Mouse (Mus musculus): ENCODE data around the gene Rpl36al.
A peak's percentile ranks its signal among the peaks of the same experiment; 100 is the strongest.

Rpl36al gene

DNA sequence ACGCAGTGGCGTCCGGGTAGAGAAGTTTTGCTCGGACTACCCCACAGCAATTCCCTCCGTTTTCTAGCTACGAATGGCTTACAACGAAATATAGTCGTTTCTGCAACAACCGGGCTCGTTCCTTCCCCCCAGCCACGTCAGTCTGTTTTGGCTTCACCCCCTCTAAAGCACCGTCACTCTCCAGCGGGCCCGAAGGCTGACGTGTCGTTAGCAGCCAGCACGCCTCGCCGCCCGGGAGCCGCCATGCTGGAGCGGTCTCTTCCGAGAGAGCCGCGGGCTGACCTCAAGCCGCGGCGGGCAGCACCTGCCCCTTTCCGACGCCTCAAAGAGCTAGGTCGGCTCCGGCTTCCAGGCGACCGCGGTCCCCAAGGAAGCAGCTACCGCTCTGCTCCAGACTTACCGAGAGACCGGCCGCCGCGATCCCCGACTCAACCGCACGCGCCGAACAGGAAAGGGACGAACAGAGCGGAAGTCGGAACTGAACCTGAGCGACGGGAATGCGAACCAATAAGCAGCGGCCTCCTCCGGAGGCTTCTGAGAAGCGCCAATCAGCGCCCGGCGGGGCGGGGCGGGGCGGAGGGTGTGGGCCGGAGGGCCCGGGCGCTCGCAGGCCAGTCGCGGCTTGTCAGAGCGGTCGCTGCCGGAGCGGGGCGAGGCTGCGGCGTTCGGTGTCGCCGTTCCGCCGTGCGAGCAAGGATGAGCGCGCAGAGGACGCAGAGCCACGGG is at the start of gene Rpl36al, which contains the start of gene Mgat2:
TSS of gene Rpl36al (minus strand) at position 501 of the 726 bp plus-strand sequence.
TSS of gene Mgat2 (plus strand) at position 575 of the 726 bp plus-strand sequence.
- peak; percentile 97 for DNase-seq (ENCODE audit: low read depth, low spot score)

DNA sequence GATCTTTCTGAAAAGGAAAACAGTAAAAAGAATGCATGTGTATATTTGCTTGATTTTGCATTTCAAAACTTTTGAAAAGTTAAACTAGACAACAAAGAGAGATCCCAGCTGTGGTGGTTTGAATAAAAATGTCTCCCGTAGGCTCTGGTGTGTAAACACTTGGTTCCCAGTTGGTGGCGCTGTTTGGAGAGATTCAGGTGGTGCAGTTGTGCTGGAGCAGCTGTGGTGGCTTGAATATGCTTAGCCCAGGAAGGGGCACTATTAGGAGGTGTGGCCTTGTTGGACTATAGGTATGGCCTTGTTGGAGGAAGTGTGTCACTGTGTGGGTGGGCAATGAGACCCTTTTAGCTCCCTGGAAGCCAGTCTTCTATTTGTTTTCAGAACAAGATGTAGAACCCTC is 45.4 kb upstream of the Rpl36al start:
- DNase-seq (ENCODE audit: low read depth, low spot score) = no peak

DNA sequence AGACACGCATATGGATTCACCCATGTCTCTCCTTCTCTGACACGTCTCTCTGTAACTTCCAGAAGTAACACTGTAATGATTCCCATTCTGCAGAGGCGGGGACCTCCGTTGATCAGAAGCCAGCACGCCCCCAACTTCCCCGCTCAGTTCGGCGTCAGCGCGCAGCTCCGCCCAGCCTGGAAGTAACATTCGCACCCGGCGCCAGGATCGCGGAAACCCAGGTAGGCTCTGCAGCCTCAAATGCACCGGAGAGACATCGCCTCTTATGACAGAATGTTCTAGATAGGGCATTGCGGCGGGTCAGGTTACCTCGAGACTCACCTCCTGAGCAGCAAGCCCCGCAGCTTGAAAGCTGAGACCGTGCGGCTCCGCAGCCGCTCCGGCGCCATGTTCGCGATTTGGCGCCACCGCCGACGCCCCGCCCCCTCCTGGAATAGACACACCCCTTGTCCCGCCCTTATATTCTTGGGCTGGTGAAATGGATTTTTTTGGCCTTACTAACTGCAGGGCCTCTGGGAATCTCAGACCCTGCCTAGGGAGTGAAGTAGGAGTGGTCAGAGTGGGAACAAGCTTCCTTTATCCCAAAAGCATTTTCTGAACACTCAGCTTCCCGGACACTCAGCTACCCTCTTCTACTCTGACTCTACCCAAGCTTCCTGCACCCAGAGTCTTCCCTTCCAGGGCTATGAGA is 44.0 kb upstream of the Rpl36al start, which contains the start of gene Pole2:
TSS of gene Pole2 (minus strand) at position 420 of the 691 bp plus-strand sequence.
- peak; percentile 81 for DNase-seq (ENCODE audit: low read depth, low spot score)

DNA sequence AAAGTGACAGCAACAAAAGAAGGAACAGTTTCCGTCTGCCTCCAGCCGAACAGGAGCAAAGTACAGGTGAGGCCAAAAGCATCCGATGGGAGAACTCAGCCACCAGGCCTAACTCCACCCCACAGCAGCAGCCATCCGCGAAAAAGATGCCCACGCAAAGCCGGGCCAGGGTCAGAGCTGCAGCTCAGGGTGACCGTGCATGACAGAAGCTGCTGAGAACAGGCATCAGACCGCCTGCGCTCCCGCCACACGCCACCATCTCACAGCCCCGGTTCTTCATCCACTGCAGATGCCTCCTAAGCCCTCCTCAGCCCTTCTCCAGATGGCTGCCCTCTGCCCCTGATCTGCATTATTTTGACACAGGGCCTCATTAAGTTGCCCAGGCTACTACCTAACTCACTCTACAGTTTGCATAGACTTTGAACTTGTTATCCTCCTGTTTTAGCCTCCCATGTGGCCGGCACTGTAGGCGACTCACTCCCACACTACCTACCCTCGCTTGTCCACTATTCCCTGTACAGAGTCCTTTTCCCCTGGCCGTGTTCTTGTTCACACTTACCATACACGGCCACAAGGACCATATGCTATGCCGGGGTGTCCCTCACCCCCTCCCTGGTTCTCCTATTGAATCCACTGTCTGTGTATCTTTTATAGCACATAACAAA is 36.9 kb upstream of the Rpl36al start:
- DNase-seq (ENCODE audit: low read depth, low spot score) = no peak

DNA sequence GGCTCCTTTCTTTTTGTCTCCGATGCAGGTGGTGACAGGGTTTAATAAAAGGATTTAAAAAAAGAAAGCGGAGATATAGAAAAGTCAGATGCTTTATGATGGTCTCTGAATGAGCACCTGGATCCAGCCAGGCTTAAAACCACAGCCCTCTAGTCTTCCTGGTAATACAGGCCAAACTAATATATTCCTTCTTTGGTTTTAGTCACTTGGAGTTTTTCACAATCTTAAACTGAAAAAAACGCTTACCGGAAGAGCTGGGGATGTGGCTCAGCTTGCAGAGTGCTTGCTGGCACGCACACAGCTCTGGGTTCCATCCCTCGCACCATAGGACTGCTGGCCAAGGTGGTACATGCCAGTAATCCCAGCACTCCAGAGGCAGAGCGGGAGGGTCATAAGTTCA is 32.7 kb upstream of the Rpl36al start:
- no peak for DNase-seq (ENCODE audit: low read depth, low spot score)

DNA sequence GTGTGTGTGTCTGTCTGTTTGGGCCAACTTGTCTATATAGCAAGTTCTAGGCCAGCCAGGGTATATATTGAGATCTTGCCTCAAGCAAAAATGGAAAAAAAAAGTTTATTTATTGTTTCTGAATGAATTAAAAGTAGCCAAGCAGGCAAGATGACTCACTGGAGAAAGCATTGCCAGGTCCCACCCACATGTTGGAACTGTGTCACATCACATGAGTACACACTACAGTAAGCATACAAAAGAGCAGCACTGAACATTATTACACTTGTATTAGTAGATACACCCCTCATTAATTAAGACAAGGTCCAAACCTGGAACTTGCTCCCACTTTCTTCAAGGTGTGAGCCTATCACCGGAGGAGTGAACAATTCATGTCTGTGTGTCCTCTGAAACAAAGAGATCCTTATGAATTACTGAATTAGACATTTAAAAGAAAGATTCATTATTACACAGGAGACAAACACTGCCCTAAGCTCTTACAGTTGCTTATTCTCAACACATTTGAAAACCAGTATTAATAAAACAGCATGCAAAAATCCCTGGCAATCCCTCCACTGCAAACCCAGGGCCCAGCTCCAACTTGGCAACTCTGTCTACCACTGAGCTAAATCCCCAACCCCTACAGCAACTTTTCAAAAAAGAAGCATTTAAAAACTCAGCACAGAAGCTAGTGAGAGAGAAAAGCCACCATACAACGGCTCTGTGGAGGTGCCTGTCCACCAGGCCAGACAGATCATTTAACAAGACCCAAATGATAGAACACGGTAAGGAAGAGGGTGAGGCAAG is 31.3 kb upstream of the Rpl36al start:
- no peak for DNase-seq (ENCODE audit: low read depth, low spot score)

DNA sequence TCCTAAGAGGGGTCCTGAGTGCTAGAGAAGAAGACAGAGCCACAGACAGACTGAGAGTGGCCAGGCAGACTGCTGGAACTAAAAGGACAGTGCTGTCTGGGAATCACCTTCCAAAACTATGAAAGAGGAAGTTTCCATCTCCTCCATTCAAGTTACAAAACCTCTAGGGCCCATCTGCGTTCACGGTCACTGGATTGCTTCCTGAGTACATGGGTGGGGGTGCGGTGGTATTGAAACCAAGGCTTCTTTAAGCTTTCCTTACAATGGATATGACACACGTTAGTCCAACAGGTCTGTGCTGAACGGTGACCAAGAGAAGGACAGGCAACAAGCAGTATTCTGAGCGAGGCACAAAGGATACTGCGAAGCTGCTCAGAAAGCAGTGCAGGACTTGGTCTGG is 30.5 kb upstream of the Rpl36al start:
- DNase-seq (ENCODE audit: low read depth, low spot score) = no peak

DNA sequence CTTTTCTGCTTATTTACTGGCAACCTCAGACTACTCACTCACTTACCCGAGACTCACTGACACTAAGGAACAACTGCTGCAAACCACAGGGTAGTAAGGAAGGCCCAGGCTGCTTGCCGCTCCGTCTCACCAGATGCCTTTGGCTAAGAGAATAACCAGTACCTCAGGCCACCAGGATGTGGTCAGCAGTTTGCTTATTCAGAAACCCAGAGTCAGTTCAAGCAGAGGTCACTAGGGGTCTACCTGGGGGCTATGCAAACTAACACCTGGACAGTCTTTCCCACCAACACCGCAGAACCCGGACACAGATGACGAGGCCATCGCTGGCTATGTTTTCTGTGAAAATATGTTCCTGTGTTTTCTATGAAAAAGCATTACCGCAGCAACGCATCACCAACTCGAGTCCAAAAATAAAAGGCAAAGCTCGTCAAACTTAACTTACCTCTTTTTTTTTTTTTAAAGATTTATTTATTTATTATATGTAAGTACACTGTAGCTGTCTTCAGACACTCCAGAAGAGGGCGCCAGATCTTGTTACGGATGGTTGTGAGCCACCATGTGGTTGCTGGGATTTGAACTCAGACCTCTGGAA is 29.4 kb upstream of the Rpl36al start:
- DNase-seq (ENCODE audit: low read depth, low spot score) = no peak

DNA sequence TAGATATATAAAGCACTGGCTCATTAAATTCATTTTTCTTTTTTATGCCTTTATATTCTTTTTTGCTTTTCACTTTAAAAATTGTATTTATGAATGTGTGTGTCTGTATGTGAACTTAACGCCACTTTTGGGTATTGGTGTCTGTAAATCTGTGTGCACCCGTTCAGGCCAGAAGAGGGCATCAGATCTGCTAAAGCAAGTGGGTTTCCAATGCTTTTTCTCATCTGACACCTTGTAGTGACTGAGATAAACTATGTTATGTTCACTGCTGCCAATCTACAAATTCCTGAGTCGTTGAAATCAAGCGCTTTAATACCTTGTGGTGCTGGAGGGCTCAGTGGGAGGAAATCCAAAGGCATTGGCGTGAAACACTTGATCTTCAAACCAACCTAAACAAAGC is 27.2 kb upstream of the Rpl36al start:
- no peak for DNase-seq (ENCODE audit: low read depth, low spot score)

DNA sequence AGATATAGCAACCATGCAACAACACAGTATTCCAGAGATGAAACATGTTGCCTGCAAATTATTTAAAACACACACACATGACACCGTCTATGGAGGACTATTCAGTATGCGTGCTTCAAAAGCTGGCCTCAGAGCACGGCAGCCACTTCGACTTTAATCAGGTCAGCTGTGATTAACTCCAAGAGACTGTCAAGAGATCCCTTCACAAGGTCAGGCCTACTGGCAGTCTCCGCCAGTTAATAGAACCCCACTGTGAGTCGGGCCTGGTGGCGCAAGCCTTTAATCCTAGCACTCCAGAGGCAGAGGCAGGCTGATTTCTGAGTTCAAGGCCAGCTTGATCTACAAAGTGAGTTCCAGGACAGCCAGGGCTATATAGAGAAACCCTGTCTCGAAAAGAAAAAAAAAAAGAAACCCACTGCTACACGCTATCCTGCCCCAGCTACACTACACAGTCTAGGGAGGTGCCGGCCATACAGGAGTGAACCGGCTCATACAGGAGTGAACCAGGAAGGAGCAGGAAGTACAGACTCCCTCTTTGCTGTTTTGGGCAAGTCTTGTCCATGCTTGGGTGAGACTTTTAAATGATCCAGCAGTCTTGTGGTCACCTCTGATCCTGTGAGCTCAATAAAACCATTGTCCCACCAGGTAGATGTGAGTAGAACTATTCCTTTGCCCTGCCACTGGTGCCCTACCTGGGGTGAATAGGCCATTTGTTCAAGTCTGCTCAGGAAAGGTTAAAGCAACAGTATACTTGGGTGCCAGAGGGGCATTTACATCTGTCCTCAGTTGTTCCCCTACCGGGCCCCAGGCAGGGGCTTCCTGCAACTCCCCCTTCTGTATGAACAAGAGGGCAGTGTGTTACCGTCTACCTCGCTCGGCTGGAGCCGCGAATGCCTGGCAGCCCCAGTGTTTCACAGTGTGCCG is 26.4 kb upstream of the Rpl36al start:
- DNase-seq (ENCODE audit: low read depth, low spot score) = no peak

DNA sequence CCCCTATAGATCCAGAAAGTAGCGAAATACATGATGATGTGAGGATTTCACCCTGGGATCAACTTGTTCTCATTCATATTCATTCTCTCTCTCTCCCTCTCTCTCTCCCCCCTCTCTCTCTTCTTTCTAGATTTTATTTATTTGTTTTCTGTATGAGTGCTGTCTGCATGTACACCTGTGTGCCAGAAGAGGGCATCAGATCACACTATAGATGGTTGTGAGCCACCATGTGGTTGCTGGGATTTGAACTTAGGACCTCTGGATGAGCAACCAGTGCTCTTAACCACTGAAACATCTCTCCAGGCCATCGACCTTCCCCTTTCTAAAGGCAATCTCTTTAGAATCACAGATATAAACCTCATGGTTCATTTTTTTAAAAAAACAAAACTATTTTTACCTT is 24.6 kb upstream of the Rpl36al start:
- DNase-seq (ENCODE audit: low read depth, low spot score) = no peak

DNA sequence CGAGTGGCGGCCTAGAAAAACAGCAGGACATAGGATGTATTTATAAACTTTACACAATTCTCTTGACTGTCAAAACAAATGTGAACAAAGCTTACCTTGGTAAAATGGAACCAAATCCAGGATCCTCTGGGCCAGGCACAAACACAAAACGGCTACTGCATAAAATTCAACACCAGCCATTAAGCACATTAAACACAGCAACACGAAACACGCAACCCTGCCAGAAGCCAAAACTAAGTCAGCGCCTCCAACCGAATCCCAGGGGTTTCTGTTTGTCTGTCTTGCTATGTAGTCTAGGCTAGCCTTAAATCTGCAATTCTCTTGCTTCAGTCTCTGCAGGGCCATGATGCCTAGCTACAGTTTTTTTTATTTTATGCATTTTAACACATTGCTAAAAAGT is 24.0 kb upstream of the Rpl36al start:
- DNase-seq (ENCODE audit: low read depth, low spot score) = no peak

DNA sequence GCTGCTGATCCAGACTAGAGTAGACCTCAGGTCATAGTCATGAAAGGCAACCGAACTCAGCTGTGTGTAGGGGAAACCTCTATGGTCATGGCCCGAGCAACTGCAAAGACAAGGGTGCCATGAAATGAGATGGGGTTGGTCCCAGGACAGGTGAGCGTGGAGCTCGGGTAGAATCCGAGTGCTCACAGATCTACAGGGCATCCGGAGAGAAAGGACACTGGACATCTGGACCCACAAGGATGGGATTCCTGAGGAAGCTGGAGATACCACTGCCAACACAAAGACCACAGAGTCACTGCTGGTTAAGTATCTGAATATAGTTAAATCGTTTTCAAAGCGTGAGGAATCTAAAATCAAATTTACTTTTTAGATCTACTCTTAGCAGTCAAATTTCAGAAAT is 23.5 kb upstream of the Rpl36al start:
- DNase-seq (ENCODE audit: low read depth, low spot score) = no peak

DNA sequence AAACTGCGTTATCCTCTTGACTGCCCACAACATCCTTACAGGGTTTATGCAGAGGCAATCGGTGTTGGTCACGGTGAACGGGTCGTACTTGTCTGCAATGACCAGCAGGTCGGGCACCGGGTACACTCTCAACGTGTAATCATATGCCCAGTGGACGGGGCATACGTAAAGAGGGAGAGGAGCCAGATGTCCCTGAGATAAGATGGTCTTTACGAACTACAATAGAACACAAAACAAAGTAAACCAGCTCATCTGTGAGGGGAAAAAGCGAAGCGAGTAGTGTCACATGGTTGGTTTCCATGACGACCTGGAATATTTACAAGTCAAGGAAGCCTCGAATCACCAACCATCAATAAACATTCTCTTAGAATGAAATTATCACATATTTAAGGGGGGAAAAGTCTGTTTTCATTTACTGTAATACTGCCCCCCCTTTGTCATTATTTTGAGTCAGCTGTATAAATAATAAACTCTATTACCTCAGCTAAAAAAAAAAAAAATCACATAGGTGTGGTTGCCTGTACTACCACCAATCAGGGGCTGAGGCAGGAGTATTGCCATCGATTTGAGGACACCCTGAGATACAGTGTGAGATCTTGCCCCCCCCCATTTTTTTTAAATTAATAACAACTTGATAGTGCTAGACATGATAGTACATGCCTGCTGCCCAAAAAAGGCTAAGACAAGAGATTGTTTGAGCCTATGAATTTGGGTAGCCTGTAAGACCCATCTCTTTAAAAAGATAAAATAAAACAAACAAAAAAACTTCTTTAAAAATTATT is 20.4 kb upstream of the Rpl36al start, which contains the start of gene Gm49384:
TSS of gene Gm49384 (minus strand) at position 216 of the 782 bp plus-strand sequence.
- no peak for DNase-seq (ENCODE audit: low read depth, low spot score)

DNA sequence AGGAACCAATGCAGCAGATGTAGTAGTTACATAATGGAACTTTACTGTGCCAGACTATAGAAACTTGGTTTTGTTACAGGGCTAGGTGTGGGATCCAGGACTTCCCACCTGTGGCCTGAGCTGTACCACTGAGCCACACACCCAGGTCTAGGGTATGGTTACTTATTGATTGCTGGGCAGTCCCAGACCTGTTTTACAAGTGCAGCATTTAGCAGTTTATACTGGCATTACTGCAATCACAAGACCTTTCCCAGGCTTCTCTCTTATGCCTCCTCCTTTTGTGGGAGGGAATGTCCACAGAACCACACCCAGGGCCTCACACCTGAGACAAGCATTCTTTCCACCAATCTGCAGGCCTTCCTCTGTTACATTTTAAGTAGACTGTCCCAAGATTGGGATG is 15.1 kb upstream of the Rpl36al start:
- DNase-seq (ENCODE audit: low read depth, low spot score) = no peak

DNA sequence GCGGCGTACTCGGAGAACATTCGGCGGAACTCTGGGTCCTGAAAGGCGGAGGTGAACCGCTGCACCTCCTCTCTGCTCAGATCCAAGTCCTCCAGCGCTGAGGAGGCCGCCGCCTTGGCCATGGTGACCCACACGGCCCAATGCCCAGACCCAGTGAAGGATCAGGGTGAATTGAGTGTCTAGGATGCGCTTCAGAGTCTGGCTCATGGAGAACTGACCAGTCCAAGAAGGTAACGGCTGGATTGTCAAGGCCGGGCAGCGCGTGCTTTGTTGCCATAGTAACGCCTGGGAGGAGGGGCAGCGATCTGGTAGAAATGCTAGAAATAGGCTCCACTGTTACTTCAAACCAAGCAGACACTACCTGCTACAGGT is 14.3 kb upstream of the Rpl36al start, which contains the start of gene Dnaaf2:
TSS of gene Dnaaf2 (minus strand) at position 266 of the 372 bp plus-strand sequence.
- peak; percentile 51 for DNase-seq (ENCODE audit: low read depth, low spot score)

DNA sequence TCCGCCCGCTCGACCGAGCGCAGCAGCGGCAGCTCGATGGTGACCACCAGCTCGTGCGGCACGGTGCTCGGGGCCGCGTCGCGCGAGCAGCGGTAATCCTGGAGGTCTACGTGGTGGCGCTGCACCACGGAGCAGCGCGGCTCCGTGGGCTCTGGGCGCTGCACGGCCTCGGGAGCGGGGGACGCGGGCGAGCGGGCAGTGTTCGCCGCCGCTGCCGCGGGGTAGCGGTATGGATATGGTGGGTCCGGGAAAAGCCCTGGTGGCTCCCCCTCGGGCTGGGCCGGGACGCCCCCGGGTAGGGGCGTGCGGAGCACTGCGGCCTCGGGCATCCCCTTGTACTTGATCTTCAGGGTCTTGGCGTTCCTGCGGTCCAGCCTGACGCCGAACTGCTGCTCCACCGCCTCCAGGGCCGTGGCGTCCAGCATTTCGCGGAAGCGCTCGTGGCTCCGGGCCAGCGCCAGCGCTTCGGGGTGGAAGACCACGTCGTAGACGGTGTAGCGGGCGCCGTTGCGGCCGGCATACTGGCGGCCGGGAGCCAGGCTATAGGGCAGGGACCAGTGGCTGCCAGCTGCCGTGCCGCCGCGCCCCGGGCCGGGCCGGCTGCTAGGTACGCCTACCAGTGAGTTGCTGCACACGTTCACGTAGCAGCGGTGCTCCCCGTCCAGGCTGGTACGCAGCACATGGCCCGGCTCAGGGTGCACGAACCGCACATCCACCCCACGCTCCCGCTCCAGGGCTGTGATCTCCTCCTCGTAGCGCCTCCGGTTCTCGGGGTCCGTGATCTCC is 13.7 kb upstream of the Rpl36al start:
- DNase-seq (ENCODE audit: low read depth, low spot score) = no peak
